8 mouse cellular contexts compared by ENCODE assay signal in the genomic region with DNA sequence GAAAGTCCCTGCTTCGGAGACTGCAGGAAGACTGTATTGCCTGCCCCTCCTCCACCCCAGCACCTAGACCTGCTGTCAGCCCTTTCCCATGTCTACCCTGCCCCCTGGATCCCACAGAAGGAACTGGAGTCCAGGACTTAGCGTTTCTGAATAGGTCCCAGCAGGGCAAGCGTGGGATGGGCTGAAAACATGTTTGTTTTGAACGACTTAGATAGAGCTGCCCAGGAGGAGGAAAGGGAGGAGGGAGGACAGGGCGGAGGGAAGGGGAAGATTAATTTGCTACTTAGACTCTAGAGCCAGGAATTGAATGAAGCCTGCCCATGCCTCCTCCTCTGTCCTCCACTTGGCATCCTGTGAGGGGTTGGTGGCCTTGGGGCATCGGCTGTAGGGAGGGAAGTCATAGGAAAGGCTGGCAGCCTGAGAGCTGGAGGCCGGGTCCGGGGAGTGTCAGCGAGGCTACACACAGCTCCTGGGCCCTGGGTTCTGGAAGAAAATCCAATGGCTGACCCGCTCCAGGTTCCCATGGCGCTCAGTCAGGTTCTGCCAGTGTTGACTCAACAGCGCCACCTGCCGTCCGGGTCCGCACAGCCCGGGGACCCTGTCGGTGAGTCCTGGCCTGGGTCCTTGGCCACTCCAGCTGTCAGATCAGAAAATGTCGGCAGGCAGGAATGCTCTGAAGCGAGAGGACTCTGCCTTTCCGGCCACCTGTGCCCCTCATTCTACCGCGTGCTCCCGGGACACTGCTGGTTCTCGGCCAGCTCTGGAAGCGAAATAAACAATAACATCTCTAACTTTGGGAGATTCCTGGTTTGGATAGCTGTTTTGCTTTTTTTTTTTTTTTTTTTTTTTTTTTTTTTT. TPM values are rescaled to one million over a fixed set of nuclear protein-coding genes. Genes with fewer than 3 reads are reported as not detected.
DNase-seq lines count a peak whose midpoint lies in the region; ATAC-seq and TF ChIP-seq lines count a peak whose summit lies in the region.

No protein-coding gene starts in this region.

- H3K9me3 ChIP-seq in heart, embryonic 13.5 days: no peaks in the 10 kb centered on the region
- H3K9me3 ChIP-seq in kidney, postnatal 0 days (replicated peaks; ENCODE audit: low read length): no peaks in the 10 kb centered on the region

- no peak for TF ChIP-seq POLR2A in liver, adult 2 months (IDR thresholded peaks at IDR 0.05; ENCODE audit: extremely low read depth, insufficient read depth, low read length)
- TF ChIP-seq POLR2A in myocyte (IDR thresholded peaks at IDR 0.05; ENCODE audit: insufficient read length, low read depth): peak; percentile 42

- H3K4me2 ChIP-seq in heart, embryonic 13.5 days: peak overlapping the region; percentile 75
- H3K4me2 ChIP-seq in kidney, postnatal 0 days (ENCODE audit: low read length): peak overlapping the region; percentile 52
- H3K4me2 ChIP-seq in myocyte (ENCODE audit: low read depth): peak overlapping the region; percentile 94

- no peaks in the 10 kb centered on the region for H3K36me3 ChIP-seq in heart, embryonic 13.5 days
- H3K36me3 ChIP-seq in kidney, postnatal 0 days (ENCODE audit: insufficient read depth, low read length): no peaks in the 10 kb centered on the region
- no peaks in the 10 kb centered on the region for H3K36me3 ChIP-seq in liver, adult 2 months (ENCODE audit: control insufficient read depth, insufficient read depth, low read length)
- no peaks in the 10 kb centered on the region for H3K36me3 ChIP-seq in myocyte (ENCODE audit: control insufficient read depth, insufficient read depth)

- peak overlapping the region; percentile 72 for H3K9ac ChIP-seq in heart, embryonic 13.5 days
- H3K9ac ChIP-seq in kidney, postnatal 0 days (ENCODE audit: low read depth, low read length): no peak overlapping the region
- peak overlapping the region; percentile 46 for H3K9ac ChIP-seq in liver, adult 2 months (ENCODE audit: low read depth, low read length)

- DNase-seq in CD8-positive naive resting alpha-beta T cell, adult 2 months (ENCODE audit: low read depth in 2 of 2, low spot score in 2 of 2): peak; percentile 97
- peak; percentile 88 for DNase-seq in c-Kit-positive CD71-negative TER-119-negative erythroid progenitor cells, embryonic 14.5 days (ENCODE audit: low read depth)
- DNase-seq in fibroblast of lung, adult 2 months (ENCODE audit: low read depth): peak; percentile 81
- DNase-seq in kidney, postnatal 0 days (ENCODE audit: low spot score): peak; percentile 96
- DNase-seq in liver, adult 2 months (ENCODE audit: extremely low read depth, low read depth, low spot score): peak; percentile 76
- DNase-seq in spleen, postnatal 4 days (ENCODE audit: low spot score in 2 of 2): peak; percentile 93 to 99

- peaks cover 14% of the 10 kb centered on the region for H3K4me1 ChIP-seq in heart, embryonic 13.5 days
- no peaks in the 10 kb centered on the region; the same call in 1 of the 2 replicates for H3K4me1 ChIP-seq in kidney, postnatal 0 days (replicated peaks; ENCODE audit: insufficient read depth, low read length)
- H3K4me1 ChIP-seq in liver, adult 2 months (ENCODE audit: control insufficient read depth, insufficient read depth, low read length): peaks cover 9% of the 10 kb centered on the region; the same call in 1 of the 2 replicates

- TF ChIP-seq CTCF in kidney, postnatal 0 days (IDR thresholded peaks at IDR 0.05; ENCODE audit: low read depth): peak; percentile 97
- peak; percentile 99 for TF ChIP-seq CTCF in liver, adult 2 months (IDR thresholded peaks at IDR 0.05; ENCODE audit: low read depth, low read length)

- WGBS in heart, embryonic 13.5 days: under 1% methylated on average over 25 of the region's 25 CpGs
- WGBS in kidney, postnatal 0 days: under 1% methylated on average over 25 of the region's 25 CpGs
- WGBS in liver, adult 2 months: 2% methylated on average over 25 of the region's 25 CpGs

- H3ac ChIP-seq in myocyte (ENCODE audit: control insufficient read depth, insufficient read length): no peak overlapping the region

- ATAC-seq in heart, embryonic 13.5 days (ENCODE audit: extremely low read depth, insufficient number of reproducible peaks, low FRiP score, low TSS enrichment): peak; percentile 88
- ATAC-seq in kidney, postnatal 0 days (replicated peaks; ENCODE audit: low FRiP score, low read depth): peak; percentile 94

- H3K27ac ChIP-seq in heart, embryonic 13.5 days (replicated peaks): peak overlapping the region; percentile 63; the same call in 1 of the 2 replicates
- H3K27ac ChIP-seq in kidney, postnatal 0 days: peak overlapping the region; percentile 66
- peak overlapping the region; percentile 37 for H3K27ac ChIP-seq in liver, adult 2 months (replicated peaks; ENCODE audit: insufficient read depth, low read depth, low read length)

- H3K4me3 ChIP-seq in heart, embryonic 13.5 days: peak overlapping the region; percentile 49
- H3K4me3 ChIP-seq in kidney, postnatal 0 days (replicated peaks; ENCODE audit: low read depth, low read length): peak overlapping the region; percentile 23
- H3K4me3 ChIP-seq in liver, adult 2 months (ENCODE audit: insufficient read depth, low read depth, low read length): peak overlapping the region; percentile 44
- H3K4me3 ChIP-seq in myocyte: peak overlapping the region; percentile 22

- no peaks in the 10 kb centered on the region for H3K27me3 ChIP-seq in heart, embryonic 13.5 days (replicated peaks)
- no peaks in the 10 kb centered on the region for H3K27me3 ChIP-seq in kidney, postnatal 0 days (ENCODE audit: insufficient read depth, low read length)
- no peaks in the 10 kb centered on the region for H3K27me3 ChIP-seq in liver, adult 2 months (ENCODE audit: control insufficient read depth, insufficient read depth, low read length)
- no peaks in the 10 kb centered on the region for H3K27me3 ChIP-seq in myocyte (ENCODE audit: control insufficient read depth, insufficient read depth, insufficient read length)

- H3K79me2 ChIP-seq in liver, adult 2 months (ENCODE audit: control insufficient read depth, insufficient read depth, low read length): no peaks in the 10 kb centered on the region
- H3K79me2 ChIP-seq in myocyte (ENCODE audit: control insufficient read depth, insufficient read depth): no peaks in the 10 kb centered on the region

TF ChIP-seq in myocyte, 11 proteins besides CTCF, POLR2A, EP300 and RAD21:
- peak; percentile 46 for TF ChIP-seq TCF3 (IDR thresholded peaks at IDR 0.05; ENCODE audit: insufficient read length, low read depth)
- no peak for TF ChIP-seq E2F4 (IDR thresholded peaks at IDR 0.05; ENCODE audit: insufficient read depth)
- no peak for TF ChIP-seq TCF12 (IDR thresholded peaks at IDR 0.05; ENCODE audit: insufficient read depth, poor library complexity, severe bottlenecking)
- no peak for TF ChIP-seq USF1 (IDR thresholded peaks at IDR 0.05; ENCODE audit: low read depth)
- peak; percentile 17 to 89 (median 65) for TF ChIP-seq MYOG (IDR thresholded peaks at IDR 0.05; ENCODE audit: control insufficient read depth in 1 of 3, insufficient read depth in 1 of 3, insufficient read length in 2 of 3, low read depth in 2 of 3)
- TF ChIP-seq CEBPB (IDR thresholded peaks at IDR 0.05; ENCODE audit: insufficient read depth, poor library complexity, severe bottlenecking): no peak
- TF ChIP-seq MYOD1 (IDR thresholded peaks at IDR 0.05; ENCODE audit: control insufficient read depth in 1 of 3, insufficient read length in 2 of 3, low read depth in 2 of 3): peak; percentile 68 to 95 (median 93)
- TF ChIP-seq POLR2AphosphoS2 (IDR thresholded peaks at IDR 0.05; ENCODE audit: insufficient read length, low read depth): peak; percentile 46
- peak; percentile 55 for TF ChIP-seq SRF (IDR thresholded peaks at IDR 0.05; ENCODE audit: control insufficient read depth, insufficient read length, low read depth)
- no peak for TF ChIP-seq REST (IDR thresholded peaks at IDR 0.05; ENCODE audit: insufficient read depth, insufficient read length)
- TF ChIP-seq MAX (IDR thresholded peaks at IDR 0.05; ENCODE audit: low read depth): peak; percentile 5

RNA-seq across cellular contexts. Expression of a gene that starts 12.1 kb away (rescaled TPM):
- polyA plus RNA-seq in heart, embryonic 13.5 days (2015; fragmentation: Nextera tagmentation; extraction: Ambion mirVana): 2.0 and 2.6 TPM in 2 replicates
- polyA plus RNA-seq in kidney, postnatal 0 days (2015; fragmentation: Nextera tagmentation; extraction: Ambion mirVana): 2.6 and 3.4 TPM in 2 replicates
- 0.46 and 0.74 TPM in 2 replicates for total RNA-seq in liver, adult 2 months (2014; rRNA removed)
- polyA plus RNA-seq in liver, adult 2 months (2012; rRNA removed): 0.86 and 2.2 TPM in 2 replicates
- polyA plus RNA-seq in myocyte (2012; fragmentation: generic; extraction: Trizol): 15.6 TPM

RNA-seq across cellular contexts. Expression of a gene that starts 26.6 kb away (rescaled TPM):
- 5.7 and 6.2 TPM in 2 replicates for polyA plus RNA-seq in heart, embryonic 13.5 days (2015; fragmentation: Nextera tagmentation; extraction: Ambion mirVana)
- 6.5 and 6.9 TPM in 2 replicates for polyA plus RNA-seq in kidney, postnatal 0 days (2015; fragmentation: Nextera tagmentation; extraction: Ambion mirVana)
- 1.3 and 1.8 TPM in 2 replicates for total RNA-seq in liver, adult 2 months (2014; rRNA removed)
- polyA plus RNA-seq in liver, adult 2 months (2012; rRNA removed): 1.6 and 1.9 TPM in 2 replicates
- 8.8 TPM for polyA plus RNA-seq in myocyte (2012; fragmentation: generic; extraction: Trizol)

RNA-seq across cellular contexts. Expression of a gene that starts 42.8 kb away (rescaled TPM):
- polyA plus RNA-seq in heart, embryonic 13.5 days (2015; fragmentation: Nextera tagmentation; extraction: Ambion mirVana): 2.8 and 3.0 TPM in 2 replicates
- 6.5 and 6.8 TPM in 2 replicates for polyA plus RNA-seq in kidney, postnatal 0 days (2015; fragmentation: Nextera tagmentation; extraction: Ambion mirVana)
- total RNA-seq in liver, adult 2 months (2014; rRNA removed): 10.2 and 10.5 TPM in 2 replicates
- 12.1 and 13.5 TPM in 2 replicates for polyA plus RNA-seq in liver, adult 2 months (2012; rRNA removed)
- 18.7 TPM for polyA plus RNA-seq in myocyte (2012; fragmentation: generic; extraction: Trizol)

RNA-seq across cellular contexts. Expression of a gene that starts 49.5 kb away (rescaled TPM):
- polyA plus RNA-seq in heart, embryonic 13.5 days (2015; fragmentation: Nextera tagmentation; extraction: Ambion mirVana): not detected in 2 replicates
- polyA plus RNA-seq in kidney, postnatal 0 days (2015; fragmentation: Nextera tagmentation; extraction: Ambion mirVana): 0.37 and 0.47 TPM in 2 replicates
- not detected in 2 replicates for total RNA-seq in liver, adult 2 months (2014; rRNA removed)
- polyA plus RNA-seq in liver, adult 2 months (2012; rRNA removed): not detected in 2 replicates
- not detected for polyA plus RNA-seq in myocyte (2012; fragmentation: generic; extraction: Trizol)

RNA-seq across cellular contexts. Expression of a gene that starts 57.4 kb away (rescaled TPM):
- polyA plus RNA-seq in heart, embryonic 13.5 days (2015; fragmentation: Nextera tagmentation; extraction: Ambion mirVana): 12.0 and 14.3 TPM in 2 replicates
- 36.6 and 39.7 TPM in 2 replicates for polyA plus RNA-seq in kidney, postnatal 0 days (2015; fragmentation: Nextera tagmentation; extraction: Ambion mirVana)
- 56.3 and 64.4 TPM in 2 replicates for total RNA-seq in liver, adult 2 months (2014; rRNA removed)
- polyA plus RNA-seq in liver, adult 2 months (2012; rRNA removed): 66.6 and 83.9 TPM in 2 replicates
- polyA plus RNA-seq in myocyte (2012; fragmentation: generic; extraction: Trizol): 55.2 TPM

Comparison
In these comparisons a context has a peak if more than half of its experiments do, and no peak if none do; other contexts are left out.
1. Peak in every context shown above with its lines: DNase-seq, ATAC-seq, H3K4me3 ChIP-seq and H3K27ac ChIP-seq.